Mouse (Mus musculus) spleen, adult 2 months (tissue): ENCODE data around the gene Kpna1.
"Not testable (repeated sequence)": the region's sequence is repeated elsewhere in the genome, so short reads cannot be mapped to it uniquely, and the experiment has no call there.

Experiments
- CTCF ChIP-seq: fragments of 200-500 bp; IDR thresholded peaks from 2 replicates; pipeline ENCODE4 v1.5.1; 2011; ENCODE audit warnings: mild to moderate bottlenecking, inconsistent platforms; ENCODE audit not compliant: insufficient read depth, insufficient read length, insufficient replicate concordance; ENCODE audit errors: extremely low read depth
- POLR2A ChIP-seq: fragments of 200-500 bp; IDR thresholded peaks from 2 replicates; pipeline ENCODE4 v1.6.1; 2011; ENCODE audit warnings: low read depth, low read length, inconsistent platforms

- not testable (repeated sequence) for TF ChIP-seq POLR2A, CTCF
Measured at GRCm38 (mm10) chr16:35978450-35978849, at the start of gene Kpna1.
